Mouse (Mus musculus): ENCODE measurements around the gene Fat3.
A peak's percentile ranks its signal among the peaks of the same experiment; 100 is the strongest.

The Fat3 gene

DNA sequence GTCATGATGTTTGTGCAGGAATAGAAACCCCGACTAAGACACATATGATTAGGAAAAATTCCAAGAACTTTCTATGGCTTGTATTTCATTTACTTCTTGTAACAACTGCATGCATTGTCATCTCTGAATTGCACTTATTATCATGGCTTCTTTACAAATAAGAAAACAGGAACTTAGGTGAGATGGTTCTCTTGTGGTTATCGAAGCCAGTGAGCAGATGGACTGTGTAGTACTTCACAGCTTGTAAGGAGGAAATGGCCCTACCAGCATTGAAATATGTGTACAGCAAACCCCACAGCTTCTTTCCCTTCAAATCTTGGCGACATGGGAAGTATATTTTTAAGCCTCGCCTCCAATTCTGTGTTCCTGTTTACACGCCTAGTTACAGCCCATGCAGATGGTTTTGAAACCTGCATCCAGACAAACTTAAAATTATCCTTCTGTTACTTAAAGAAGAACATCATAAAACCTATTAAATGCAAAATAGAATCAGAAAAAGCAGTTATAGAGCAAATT, 570.1 kb downstream of the Fat3 start:
- no peak for DNase-seq

DNA sequence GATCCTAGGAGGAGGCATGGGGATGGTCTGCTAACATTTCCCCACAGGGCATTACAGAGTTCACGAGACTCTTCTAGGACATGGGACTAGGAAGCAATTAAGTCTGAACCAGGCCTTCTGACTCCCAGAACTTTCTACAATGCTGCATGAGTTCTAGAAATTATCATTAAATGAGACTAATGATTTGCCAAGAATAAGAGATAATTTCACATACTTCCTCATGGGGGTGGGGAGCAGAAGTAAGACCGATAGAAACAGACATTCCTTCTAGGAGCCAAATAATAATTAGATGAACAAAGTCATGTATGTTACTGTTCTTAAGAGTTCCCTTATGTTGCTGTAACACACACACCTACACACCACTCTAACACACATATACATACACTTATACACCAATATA, 572.8 kb downstream of the Fat3 start:
- no peak for DNase-seq

DNA sequence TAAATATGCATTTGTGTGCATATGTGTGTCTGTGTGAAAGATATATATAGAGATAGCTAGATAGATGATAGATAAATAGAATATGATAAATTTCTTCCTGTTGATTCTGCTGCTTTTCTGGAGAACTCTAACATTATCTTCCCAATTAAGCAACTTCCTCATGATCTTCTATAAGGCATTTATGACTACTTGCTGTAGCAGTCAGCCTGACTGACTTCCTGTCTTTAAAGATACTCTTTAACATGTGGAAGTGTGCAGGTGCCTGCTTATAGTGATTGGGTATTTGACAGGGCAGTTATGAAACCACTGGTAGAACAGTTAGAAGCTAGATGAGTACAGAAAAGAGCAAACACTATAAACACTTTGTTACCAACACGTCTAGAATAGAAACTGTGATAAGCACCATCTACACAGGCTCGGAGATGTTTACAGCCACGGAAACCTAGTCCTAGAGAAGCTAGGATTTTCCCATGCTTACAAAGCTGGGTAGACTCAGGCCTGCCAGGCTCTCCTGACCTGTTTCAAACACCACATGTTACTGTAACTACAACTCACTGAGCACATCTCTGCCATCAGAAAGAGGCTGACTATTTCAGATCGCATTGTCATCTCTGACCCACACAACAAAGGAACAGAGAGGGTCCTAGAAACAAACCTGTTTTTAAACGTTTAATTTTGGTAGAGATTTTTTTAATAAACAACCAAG, 573.6 kb downstream of the Fat3 start:
- DNase-seq = no peak

DNA sequence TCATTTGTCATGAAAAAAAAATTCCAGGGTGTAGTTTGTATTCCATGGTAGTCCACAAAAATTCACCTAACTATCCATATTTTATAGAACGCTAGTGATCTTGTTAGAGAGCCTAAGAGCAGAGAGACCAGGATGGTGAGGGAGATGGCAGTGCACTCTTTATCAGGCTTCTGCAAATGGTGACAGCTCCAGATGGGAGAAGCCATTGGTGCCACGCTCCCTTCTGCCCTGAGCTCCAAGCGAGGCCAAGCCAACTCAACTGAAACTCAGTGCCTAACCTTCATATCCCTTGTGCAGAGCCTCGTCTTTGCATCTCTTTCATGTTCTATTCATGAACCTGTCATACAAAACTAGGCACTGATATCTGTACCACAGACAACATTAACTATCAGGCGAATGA, 575.8 kb downstream of the Fat3 start:
- DNase-seq = no peak

DNA sequence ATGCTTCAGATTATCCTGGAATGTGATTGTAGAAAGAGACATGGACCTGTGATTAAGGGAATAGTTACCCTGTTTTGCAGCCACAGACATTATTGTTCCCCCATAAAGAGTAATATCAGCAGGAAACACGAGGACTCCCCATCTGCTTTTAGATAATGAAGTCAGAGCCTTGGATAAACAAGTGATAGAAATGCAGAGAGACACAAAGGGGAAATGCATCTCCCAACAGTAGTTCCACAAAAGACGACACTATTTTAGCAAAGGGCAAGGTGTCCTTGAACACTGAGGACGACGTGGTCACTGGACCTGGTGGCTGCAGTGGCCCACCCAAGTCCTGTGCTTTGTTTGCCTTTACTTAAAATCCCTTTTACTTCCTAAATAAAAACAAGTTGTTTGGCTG, 580.8 kb downstream of the Fat3 start:
- no peak for DNase-seq

DNA sequence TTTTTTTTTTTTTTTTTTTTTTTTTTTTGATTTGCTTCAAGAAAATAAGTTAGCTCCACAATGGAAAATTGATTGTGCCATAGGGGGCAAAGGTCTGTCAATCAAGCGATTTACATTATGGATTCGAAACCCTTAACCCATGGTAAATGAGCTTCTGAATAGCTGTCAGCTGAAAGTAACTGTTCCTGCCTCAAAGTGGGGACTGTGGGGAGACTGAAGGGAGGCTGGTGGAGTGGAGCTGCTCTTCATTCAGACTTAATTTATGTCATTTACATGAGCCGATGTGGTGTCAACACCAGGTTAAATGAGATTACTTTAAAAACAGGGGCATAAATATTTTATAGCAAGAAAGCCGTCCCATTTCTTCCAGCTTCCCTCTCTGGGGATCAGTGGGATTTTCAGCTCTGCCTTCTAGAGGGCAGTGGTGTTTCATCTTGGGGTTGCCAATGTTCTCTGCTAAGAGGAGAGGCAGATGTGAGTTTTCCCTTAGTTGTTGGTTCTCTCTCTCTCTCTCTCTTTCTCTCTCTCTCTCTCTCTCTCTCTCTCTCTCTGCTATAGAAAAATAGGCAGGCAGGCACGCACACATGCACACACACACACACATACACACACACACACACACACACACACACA, 581.6 kb downstream of the Fat3 start:
- DNase-seq = no peak

DNA sequence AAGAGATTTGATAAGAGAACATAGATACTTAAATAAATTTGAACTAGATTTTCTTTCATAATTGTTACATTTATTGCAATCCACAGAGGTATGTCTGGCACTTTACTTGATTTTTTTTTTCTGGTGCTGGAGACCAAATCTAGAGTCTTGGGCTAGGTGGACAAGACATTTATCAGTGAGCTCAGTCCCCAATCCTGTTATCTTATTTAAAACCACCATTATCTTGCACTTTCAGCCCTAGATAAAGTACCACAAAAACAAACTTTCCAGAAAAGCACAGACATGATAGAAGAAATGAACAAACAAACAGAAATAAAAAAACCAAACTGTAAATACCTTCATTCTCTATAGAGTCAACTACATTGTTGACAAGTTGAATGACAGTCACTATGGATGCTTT, 584.5 kb downstream of the Fat3 start:
- no peak for DNase-seq

DNA sequence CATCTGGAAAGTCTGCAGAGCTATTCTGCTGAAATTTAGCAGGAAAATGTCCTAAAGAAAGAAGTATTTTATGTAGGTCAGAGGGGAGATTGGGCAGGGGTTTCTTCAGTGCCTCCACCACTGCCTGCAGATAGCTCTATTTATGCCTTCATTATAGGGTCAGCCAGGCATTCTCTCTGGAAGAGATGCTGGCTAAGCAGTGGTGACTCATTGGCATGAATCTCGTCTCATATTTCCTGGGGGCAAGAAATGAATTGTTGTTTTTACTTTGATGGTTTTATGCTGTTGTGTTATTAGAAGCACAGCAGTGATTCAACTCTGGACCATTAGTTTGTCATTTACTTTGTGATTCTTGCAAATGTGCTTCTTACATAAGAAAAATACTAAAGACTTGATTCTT, 588.4 kb downstream of the Fat3 start:
- no peak for DNase-seq

DNA sequence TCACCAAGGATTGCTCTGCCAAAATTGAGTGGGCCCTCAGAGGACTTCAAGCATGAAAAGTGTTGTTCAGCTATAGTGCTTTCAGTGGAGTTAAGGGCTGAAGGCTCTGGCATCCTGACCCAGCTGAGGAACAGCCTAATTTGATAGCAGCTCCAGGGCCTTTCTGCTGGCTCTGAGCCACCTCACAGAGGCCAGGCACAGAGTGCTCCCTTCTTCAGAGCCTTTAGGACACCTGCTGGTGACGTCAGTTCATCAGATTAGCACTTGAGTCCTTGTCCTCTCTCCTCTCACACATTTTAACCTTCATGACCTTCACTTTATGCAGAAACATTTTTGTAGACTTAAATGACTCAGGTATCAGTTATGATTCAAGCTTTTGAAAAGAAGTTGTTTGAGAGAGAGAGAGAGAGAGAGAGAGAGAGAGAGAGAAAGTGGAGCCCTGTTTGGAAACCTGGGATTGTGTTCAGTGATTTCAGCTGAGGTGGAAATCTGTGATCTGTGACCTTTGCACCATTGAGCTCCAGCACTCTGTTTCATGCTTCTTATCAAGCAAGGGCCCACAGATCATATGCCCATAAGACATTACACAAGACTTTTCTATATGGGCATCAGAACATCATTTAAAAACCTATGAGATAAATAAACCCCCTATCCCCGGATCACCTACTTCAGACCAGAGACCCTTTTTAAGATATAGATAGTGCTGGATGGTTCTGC, 591.5 kb downstream of the Fat3 start:
- no peak for DNase-seq

DNA sequence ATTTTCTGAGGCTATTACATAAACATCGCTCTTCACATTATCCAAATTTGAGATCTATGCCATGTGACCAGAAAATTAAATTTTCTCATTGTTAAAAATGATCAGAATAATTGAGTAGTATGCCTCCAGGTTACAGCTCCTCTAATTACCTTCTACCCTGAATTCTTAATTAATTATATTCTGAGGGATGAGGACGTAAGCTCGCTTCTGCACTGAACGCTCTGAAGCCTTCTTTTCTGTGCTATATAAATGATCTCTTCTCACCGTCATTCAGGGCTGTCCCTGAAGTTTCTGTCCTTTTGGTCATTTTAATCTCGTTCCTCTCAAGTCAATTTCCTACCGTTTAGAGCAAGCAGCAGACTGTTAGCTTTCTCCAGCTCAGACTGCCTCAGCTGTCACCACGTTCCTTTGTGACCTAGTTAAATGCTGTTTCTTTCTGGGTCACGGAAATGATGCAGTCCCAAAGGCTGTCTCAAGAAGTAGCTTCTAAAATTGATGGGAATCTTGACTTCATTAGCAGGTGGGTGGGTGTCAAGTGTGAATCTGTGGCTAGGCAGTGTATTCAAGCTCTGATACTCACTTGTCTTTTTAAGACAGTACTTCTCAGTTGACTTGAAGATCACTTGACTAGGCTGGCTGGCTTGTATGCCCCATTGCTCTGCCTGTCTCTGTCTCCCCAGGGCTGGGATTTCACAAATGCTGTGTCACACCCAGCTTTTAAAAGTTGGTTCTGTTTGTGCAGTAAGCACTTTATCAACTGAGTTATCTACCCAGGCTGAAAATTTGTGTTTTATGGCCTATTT, 596.9 kb downstream of the Fat3 start:
- no peak for DNase-seq

DNA sequence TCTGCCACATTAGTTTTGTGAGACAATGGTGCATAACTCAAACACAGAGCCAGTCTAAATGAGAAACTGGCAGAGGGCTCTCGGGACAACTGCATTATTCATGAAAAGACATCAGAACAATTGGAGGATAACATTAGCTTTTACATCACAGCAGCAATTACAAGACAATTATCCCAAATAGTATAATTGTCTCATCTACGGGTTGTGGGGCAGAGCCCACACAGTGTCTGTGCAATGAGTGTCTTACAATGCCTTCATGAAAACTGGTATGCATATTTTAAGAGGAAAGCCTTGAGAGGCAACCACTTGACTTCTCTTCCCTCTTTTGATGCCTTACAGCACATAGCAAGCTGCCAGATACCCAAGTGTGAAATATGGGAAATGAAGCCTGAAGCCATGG, 603.0 kb downstream of the Fat3 start:
- DNase-seq = no peak

DNA sequence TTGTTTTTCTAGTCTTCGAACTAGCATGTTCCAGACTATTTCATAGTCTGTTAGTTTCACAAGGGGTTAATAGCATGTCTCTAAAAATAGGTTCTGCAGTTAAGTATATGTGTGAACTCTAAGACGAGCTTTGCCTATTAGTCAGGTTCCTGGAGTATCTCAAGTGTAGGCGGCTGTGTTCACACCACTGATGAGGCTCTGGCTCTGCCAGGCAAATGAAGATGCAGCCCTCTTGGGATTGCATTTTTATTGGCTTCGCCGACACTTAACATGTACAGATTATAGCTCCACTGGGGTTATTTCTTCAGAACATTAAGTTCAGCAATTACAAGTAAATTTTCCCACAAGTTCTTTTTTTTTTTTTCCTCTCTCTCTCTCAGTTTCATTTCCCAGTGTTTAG, 614.3 kb downstream of the Fat3 start:
- DNase-seq = no peak

DNA sequence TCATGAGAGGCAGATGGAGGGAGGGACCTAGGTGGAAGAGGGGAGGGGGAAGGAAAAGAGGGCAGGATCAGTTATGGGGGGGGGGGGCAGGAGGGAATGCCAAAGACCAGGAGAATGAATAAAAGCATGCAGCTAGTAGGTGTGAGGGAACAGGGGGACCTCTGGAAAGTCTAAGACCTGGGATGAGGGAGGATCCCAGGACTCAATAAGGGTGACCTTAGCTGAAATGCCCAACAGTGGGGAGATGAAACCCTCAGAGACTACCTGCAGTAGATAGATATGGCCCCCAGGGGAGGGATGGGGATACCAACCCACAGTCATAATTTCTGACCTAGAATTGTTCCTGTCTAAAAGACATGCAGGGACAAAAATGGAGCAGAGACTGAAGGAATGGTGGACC, 620.3 kb downstream of the Fat3 start:
- DNase-seq = no peak

DNA sequence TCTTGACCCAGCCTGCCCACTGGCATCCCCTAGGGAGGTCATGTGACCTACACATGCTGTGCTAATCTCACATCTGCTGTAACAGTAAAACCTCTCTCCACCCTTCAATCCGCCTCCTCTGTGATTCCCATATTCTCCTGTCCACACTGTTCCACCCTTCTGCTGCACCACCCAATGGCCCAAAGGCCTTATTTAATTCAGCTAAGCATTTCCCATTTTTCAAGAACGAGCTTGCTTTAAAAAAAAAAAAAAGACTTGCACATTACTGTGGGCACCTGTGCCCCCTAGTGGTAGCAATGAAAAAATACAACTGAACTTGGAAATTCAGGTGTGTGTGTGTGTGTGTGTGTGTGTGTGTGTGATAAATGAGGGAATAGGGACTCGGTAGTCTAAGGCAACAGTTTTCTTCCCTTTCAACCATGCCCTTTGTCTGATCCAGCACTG, 620.9 kb downstream of the Fat3 start:
- peak; percentile 26 for DNase-seq

DNA sequence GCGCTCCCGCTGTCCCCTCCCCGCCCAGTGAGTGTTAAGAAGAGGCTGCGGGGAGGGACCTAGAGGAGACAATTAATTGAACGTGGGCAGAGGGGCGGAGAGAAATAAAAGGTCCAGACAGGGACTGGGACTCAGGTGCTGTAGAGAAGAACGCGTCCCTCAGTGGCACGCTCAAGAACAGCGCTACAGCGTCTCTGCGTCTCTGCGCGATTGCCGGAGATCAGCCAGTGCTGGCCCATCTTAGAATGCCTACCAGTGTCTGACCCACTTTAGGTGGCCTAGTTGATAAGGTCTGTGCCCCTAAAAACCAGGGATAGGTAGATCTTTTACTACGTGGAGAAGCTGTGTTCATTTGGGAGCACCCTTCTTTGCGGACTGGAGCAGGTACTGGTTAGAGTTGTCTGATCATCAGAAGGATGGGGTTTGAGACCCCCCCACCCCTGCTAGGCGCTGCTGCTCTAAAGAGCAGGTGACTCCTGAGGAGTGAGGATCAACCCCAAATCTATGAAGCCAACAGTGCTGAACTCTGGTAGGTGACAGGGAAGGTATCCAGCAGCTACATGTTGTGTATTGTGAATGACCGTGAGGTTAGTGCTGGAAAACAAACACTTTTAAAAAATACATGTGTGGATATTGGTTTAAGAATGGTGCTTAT, 626.5 kb downstream of the Fat3 start, which contains the start of gene Mtnr1b:
Gene Mtnr1b (minus strand): TSS at position 51 of the 655 bp plus-strand sequence.
- DNase-seq = no peak

DNA sequence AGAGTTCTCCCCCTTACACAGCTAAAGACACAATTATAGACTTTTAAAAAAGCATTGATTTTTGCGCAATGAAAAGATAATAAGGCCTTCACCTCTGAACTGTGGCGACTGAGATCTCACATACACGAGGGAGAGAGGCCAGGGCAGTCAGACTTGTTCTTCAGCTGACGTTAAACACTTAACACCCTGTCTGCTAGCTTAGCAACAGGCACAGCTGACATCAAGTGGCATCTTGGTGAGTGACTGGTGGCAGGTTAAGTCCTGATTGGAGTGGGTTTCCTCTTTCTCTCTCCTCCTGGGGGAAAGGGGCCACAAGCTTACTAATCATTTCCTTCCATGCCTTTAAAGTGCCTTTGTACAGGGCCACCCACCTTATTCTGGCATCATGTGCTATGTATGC, 631.1 kb downstream of the Fat3 start:
- no peak for DNase-seq

DNA sequence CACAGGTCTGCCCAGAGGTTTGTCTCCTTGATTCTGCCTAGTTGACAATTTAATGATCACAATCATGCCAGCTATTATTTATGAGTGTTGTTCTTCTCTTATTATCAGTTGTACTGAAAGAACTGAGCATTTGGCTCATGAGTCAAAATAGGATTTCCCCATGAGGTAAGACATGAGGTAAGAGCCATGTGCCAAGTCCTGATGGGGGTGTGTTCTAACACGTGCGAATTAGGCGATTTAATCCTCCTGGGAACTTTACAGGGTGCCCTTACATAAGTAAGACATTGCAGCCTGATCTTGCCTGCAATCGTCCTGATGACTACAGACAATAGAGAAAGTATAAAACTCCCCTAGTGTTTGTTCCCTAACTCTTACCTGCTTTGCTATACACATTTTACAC, 631.6 kb downstream of the Fat3 start:
- DNase-seq = no peak

DNA sequence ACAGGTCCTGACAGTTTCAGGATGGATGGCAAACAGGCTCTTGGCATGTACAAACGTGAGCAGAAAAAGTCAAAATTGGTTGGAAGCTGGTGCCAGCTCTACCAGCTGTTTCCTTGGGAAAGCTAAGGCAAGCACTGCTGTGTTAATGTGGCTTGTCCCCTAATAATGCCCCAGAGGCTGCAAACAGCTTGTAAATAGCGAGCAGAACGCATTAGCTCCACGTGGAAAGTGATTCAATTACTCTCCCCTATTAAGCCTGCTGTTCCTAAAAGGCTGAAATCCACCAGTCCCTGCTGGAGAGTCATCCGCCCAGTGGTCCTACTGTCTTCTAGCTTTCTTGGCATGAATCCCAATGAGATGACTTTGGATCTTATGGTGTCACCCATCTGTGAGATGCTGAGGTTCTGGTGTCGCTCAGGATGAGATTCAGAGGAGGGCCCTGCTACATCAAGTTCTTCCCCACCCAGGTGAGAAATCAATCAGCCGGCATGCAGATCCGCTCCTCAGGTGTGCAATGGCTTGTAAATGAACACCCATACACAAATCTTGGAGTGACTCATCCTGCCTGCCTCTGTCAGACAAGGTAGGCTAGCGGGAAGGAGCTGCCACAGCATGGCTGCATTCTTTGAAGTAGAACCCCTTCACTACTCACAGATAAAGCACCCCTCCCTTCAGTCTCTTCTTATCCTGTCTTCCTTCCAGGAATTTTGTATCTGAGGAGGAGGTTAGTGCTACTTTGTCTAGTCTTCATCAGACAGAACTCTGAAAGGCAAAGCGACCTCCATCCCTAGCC, 634.6 kb downstream of the Fat3 start:
- DNase-seq = no peak

DNA sequence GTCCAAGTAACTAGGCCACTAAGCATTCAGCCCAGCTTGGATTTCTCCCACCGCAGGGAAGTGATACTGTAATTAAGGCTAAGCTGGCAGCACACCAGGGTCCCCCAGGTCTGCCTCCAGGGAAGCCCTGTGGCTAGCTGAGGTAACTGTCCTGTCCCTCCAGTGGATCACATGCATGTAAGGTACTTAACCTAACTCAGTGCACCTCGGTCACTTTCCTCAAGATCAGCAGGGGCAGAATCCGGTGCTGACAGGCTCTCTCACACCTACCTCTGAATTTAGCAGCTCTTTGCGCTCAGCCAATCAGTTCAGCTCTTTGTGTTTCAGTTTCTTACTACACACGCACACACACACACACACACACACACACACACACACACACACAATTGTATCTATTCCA, 639.7 kb downstream of the Fat3 start:
- DNase-seq = no peak

All from thymus, postnatal 4 days (tissue).